Mouse (Mus musculus) Patski (cell line): ENCODE results near the gene Sh3bgrl2. TPM values are rescaled to one million over a fixed set of nuclear protein-coding genes. Genes with fewer than 3 reads are reported as not detected.

Experiments
- ATAC-seq: fragments of 100-300 bp; one replicate; pipeline ENCODE4 v1.8.0; 2021
- CTCF ChIA-PET: fragments of 350-600 bp; sonication (Branson Sonifier 250); formaldehyde crosslinking; loops from one replicate; lab custom pipeline; 2022; ENCODE audit warnings: inconsistent platforms; lab: Charles Lee
- POLR2A ChIA-PET: fragments of 350-600 bp; sonication (Branson Sonifier 250); formaldehyde crosslinking; loops from one replicate; lab custom pipeline; 2022; ENCODE audit warnings: antibody characterized with exemption, inconsistent platforms; lab: Charles Lee
- DNase-seq: peaks from one replicate; pipeline ENCODE4 v3.0.0-alpha.2; 2011; ENCODE audit warnings: low read depth, low spot score
- H3K27me3 ChIP-seq: fragments of 371-371 bp; one replicate; pipeline ENCODE4 v1.5.1; 2021
- CTCF ChIP-seq: fragments of 100-300 bp; IDR thresholded peaks from one replicate; pipeline ENCODE4 v1.5.1; 2021
- in situ Hi-C: fragments of 300-500 bp; cut with MboI; formaldehyde crosslinking; loops from 3 replicates; pipeline ENCODE4 v1.11.1; 2018; ENCODE audit warnings: low pct_unique_long_range_greater_than_20kb, mixed read lengths
- polyA plus RNA-seq: library from polyadenylated mRNA; unstranded; gene quantifications from one replicate; pipeline ENCODE4 v1.2.3, GENCODE M21; 2021

The Sh3bgrl2 gene
- polyA plus RNA-seq, 1 experiment from 2014 or later = 5.2 TPM

- ChIA-PET POLR2A (no interaction called here), CTCF (interaction anchor here (0.6 to 1.4 kb wide), 4 partner anchors 11 to 200 kb away, joined by 3 to 4 read pairs (median 3); no protein-coding TSS in a partner anchor)
- H3K27me3 ChIP-seq = no peaks in the 10 kb centered on the region
- in situ Hi-C loops = no loop called here
- TF ChIP-seq CTCF = no peak
- ATAC-seq = no peak
- DNase-seq = no peak
Observed at GRCm38 (mm10) chr9:83628669-83629612, 80.8 kb downstream of the Sh3bgrl2 start.

GRCm38 (mm10) chr9:83630341-83630740 lies 82.2 kb downstream of the Sh3bgrl2 start:
- ATAC-seq (no peak), DNase-seq (no peak)
- in situ Hi-C loops = no loop called here
- POLR2A ChIA-PET = no interaction called here
- CTCF ChIA-PET = interaction anchor here (1.1 to 2.2 kb wide), 3 partner anchors 9 to 14 kb away, joined by 3 to 8 read pairs (median 3); no protein-coding TSS in a partner anchor
- H3K27me3 ChIP-seq = no peaks in the 10 kb centered on the region
- TF ChIP-seq CTCF = no peak

GRCm38 (mm10) chr9:83631920-83632319 lies 83.8 kb downstream of the Sh3bgrl2 start:
- CTCF ChIA-PET = interaction anchor here (1.0 to 2.2 kb wide), 2 partner anchors 11 to 60 kb away, joined by 3 to 8 read pairs; no protein-coding TSS in a partner anchor
- no peak for DNase-seq
- POLR2A ChIA-PET = no interaction called here
- in situ Hi-C loops = no loop called here
- TF ChIP-seq CTCF = no peak
- H3K27me3 ChIP-seq = no peaks in the 10 kb centered on the region
- no peak for ATAC-seq

GRCm38 (mm10) chr9:83634703-83635102 lies 86.6 kb downstream of the Sh3bgrl2 start:
- no peak for DNase-seq
- TF ChIP-seq CTCF = no peak
- H3K27me3 ChIP-seq = no peaks in the 10 kb centered on the region
- ChIA-PET POLR2A (no interaction called here), CTCF (interaction anchor here (1.8 kb wide), 2 partner anchors 14 to 57 kb away, joined by 4 read pairs; no protein-coding TSS in a partner anchor)
- ATAC-seq = no peak
- in situ Hi-C loops = no loop called here

- ChIA-PET CTCF (interaction anchor here (1.5 to 1.8 kb wide), 2 partner anchors 10 to 16 kb away, joined by 4 read pairs; no protein-coding TSS in a partner anchor), POLR2A (no interaction called here)
- TF ChIP-seq CTCF = no peak
- ATAC-seq (no peak), DNase-seq (no peak)
- in situ Hi-C loops = no loop called here
- no peaks in the 10 kb centered on the region for H3K27me3 ChIP-seq
Observed at GRCm38 (mm10) chr9:83635997-83636396, 87.9 kb downstream of the Sh3bgrl2 start.

- ATAC-seq = no peak
- no peak for DNase-seq
- H3K27me3 ChIP-seq = no peaks in the 10 kb centered on the region
- POLR2A ChIA-PET = no interaction called here
- in situ Hi-C loops = no loop called here
- CTCF ChIA-PET = interaction anchor here (0.7 kb wide), 1 partner anchor 10 kb away, joined by 3 read pairs; no protein-coding TSS in a partner anchor
- TF ChIP-seq CTCF = no peak
Observed at GRCm38 (mm10) chr9:83643139-83643538, 95.0 kb downstream of the Sh3bgrl2 start.

GRCm38 (mm10) chr9:83643833-83644232 lies 95.7 kb downstream of the Sh3bgrl2 start:
- POLR2A ChIA-PET = no interaction called here
- in situ Hi-C loops = no loop called here
- TF ChIP-seq CTCF = no peak
- H3K27me3 ChIP-seq = no peaks in the 10 kb centered on the region
- CTCF ChIA-PET = interaction anchor here (1.0 kb wide), 1 partner anchor 14 kb away, joined by 3 read pairs; no protein-coding TSS in a partner anchor
- DNase-seq = no peak
- ATAC-seq = no peak

GRCm38 (mm10) chr9:83646215-83646614 lies 98.1 kb downstream of the Sh3bgrl2 start:
- no peak for ATAC-seq
- in situ Hi-C loops = no loop called here
- H3K27me3 ChIP-seq = peaks cover 6% of the 10 kb centered on the region
- POLR2A ChIA-PET = no interaction called here
- CTCF ChIA-PET = interaction anchor here (1.1 to 2.1 kb wide), 3 partner anchors 8 to 13 kb away, joined by 3 to 5 read pairs (median 4); no protein-coding TSS in a partner anchor
- TF ChIP-seq CTCF = no peak
- DNase-seq = no peak

- CTCF ChIA-PET = interaction anchor here (1.1 to 2.1 kb wide), 2 partner anchors 9 to 14 kb away, joined by 3 to 5 read pairs; no protein-coding TSS in a partner anchor
- no peak for ATAC-seq
- POLR2A ChIA-PET = no interaction called here
- in situ Hi-C loops = no loop called here
- no peak for DNase-seq
- no peak for TF ChIP-seq CTCF
- H3K27me3 ChIP-seq = peaks cover 6% of the 10 kb centered on the region
Observed at GRCm38 (mm10) chr9:83646691-83647090, 98.6 kb downstream of the Sh3bgrl2 start.

- CTCF ChIA-PET = interaction anchor here (1.4 to 2.1 kb wide), 2 partner anchors 10 to 43 kb away, joined by 4 to 5 read pairs; no protein-coding TSS in a partner anchor
- no peak for TF ChIP-seq CTCF
- in situ Hi-C loops = no loop called here
Observed at GRCm38 (mm10) chr9:83647919-83648705, 100.0 kb downstream of the Sh3bgrl2 start.

More at GRCm38 (mm10) chr9:83647919-83648705, 100.0 kb downstream of the Sh3bgrl2 start:
- POLR2A ChIA-PET = interaction anchor here (0.6 to 0.7 kb wide), 2 partner anchors 27 to 1006 kb away, joined by 5 to 7 read pairs; no protein-coding TSS in a partner anchor
- DNase-seq (no peak), ATAC-seq (no peak)
- H3K27me3 ChIP-seq = peaks cover 6% of the 10 kb centered on the region
